Comparison of ENCODE assay signal across 22 mouse cellular contexts in the genomic region with DNA sequence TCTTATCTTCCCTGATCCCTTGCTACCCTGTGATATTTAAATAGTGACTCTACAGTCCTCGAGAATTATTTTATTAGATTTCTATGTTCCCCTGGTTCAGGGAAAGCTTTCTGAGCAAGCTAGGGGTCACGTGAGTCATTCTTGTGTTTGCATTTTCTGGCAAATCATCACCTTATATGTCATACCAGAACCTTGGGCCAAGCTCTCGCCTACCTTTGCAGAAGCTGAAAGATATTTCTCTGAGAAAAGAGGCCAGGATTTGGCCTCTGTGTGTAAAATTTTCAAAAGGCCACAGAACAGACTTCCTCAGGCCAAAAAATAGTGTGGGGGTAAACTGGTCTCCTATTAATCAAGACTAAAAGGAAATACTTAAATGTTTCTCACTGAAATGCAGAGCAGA. TPM values are rescaled to one million over a fixed set of nuclear protein-coding genes. Genes with fewer than 3 reads are reported as not detected.
A peak's percentile ranks its signal among the peaks of the same experiment; 100 is the strongest.
DNase-seq lines count a peak whose midpoint lies in the region; ATAC-seq and TF ChIP-seq lines count a peak whose summit lies in the region.
"Had no signal": no experiment of that assay in that cellular context is flagged by ENCODE, and none has a peak within 500 bp of the region (broad histone marks: within the 10 kb centered on the region; RNA-seq: fewer than 3 reads in every experiment).

No protein-coding gene starts in this region.

- no peak for TF ChIP-seq CTCF in heart, postnatal 0 days (IDR thresholded peaks at IDR 0.05; ENCODE audit: low read depth)
- TF ChIP-seq CTCF in liver, postnatal 0 days (IDR thresholded peaks at IDR 0.05; ENCODE audit: low read depth): no peak
- TF ChIP-seq CTCF in embryonic fibroblast, embryonic 13.5 days (IDR thresholded peaks at IDR 0.05; ENCODE audit: borderline replicate concordance, insufficient read depth, low read length): no peak

- no peaks in the 10 kb centered on the region for H3K9me3 ChIP-seq in heart, postnatal 0 days (replicated peaks; ENCODE audit: control insufficient read depth, low read length)
- no peaks in the 10 kb centered on the region for H3K9me3 ChIP-seq in heart, embryonic 12.5 days (replicated peaks)
- no peaks in the 10 kb centered on the region for H3K9me3 ChIP-seq in kidney, embryonic 16.5 days (ENCODE audit: low read length)
- H3K9me3 ChIP-seq in liver, postnatal 0 days (ENCODE audit: low read length): no peaks in the 10 kb centered on the region
- no peaks in the 10 kb centered on the region for H3K9me3 ChIP-seq in liver, embryonic 12.5 days (replicated peaks)
- H3K9me3 ChIP-seq: embryonic facial prominence, embryonic 12.5 days; forebrain, embryonic 13.5 days; hindbrain, embryonic 15.5 days had no signal

- H3K4me3 ChIP-seq in heart, postnatal 0 days (ENCODE audit: low read depth, low read length): no peak overlapping the region
- H3K4me3 ChIP-seq in heart, embryonic 12.5 days: no peak overlapping the region
- H3K4me3 ChIP-seq in kidney, embryonic 16.5 days (ENCODE audit: low read length): no peak overlapping the region
- H3K4me3 ChIP-seq in liver, postnatal 0 days (ENCODE audit: low read depth, low read length): no peak overlapping the region
- H3K4me3 ChIP-seq in liver, embryonic 12.5 days: no peak overlapping the region
- no peak overlapping the region for H3K4me3 ChIP-seq in embryonic fibroblast, embryonic 13.5 days (ENCODE audit: insufficient read depth, low read length)
- H3K4me3 ChIP-seq: embryonic facial prominence, embryonic 12.5 days; forebrain, embryonic 13.5 days; hindbrain, embryonic 15.5 days had no signal

- peak overlapping the region; percentile 36 for H3K27ac ChIP-seq in heart, postnatal 0 days (ENCODE audit: low read depth)
- no peak overlapping the region for H3K27ac ChIP-seq in heart, embryonic 12.5 days (ENCODE audit: poor library complexity, severe bottlenecking)
- peak overlapping the region; percentile 39; the same call in 1 of the 2 replicates for H3K27ac ChIP-seq in kidney, embryonic 16.5 days (ENCODE audit: low read length)
- H3K27ac ChIP-seq in liver, postnatal 0 days (ENCODE audit: low read depth): peak overlapping the region; percentile 26; the same call in 1 of the 2 replicates
- no peak overlapping the region for H3K27ac ChIP-seq in liver, embryonic 12.5 days
- H3K27ac ChIP-seq in embryonic fibroblast, embryonic 13.5 days (ENCODE audit: insufficient read depth, low read length): peak overlapping the region; percentile 59
- H3K27ac ChIP-seq: embryonic facial prominence, embryonic 12.5 days; forebrain, embryonic 13.5 days; hindbrain, embryonic 15.5 days had no signal

- H3K27me3 ChIP-seq in heart, postnatal 0 days (ENCODE audit: control insufficient read depth, insufficient read depth, low read length): no peaks in the 10 kb centered on the region
- no peaks in the 10 kb centered on the region for H3K27me3 ChIP-seq in heart, embryonic 12.5 days (replicated peaks)
- no peaks in the 10 kb centered on the region for H3K27me3 ChIP-seq in kidney, embryonic 16.5 days (ENCODE audit: insufficient read depth, low read length)
- no peaks in the 10 kb centered on the region for H3K27me3 ChIP-seq in liver, postnatal 0 days (ENCODE audit: insufficient read depth, low read length)
- no peaks in the 10 kb centered on the region for H3K27me3 ChIP-seq in liver, embryonic 12.5 days (replicated peaks)
- H3K27me3 ChIP-seq: embryonic facial prominence, embryonic 12.5 days; forebrain, embryonic 13.5 days; hindbrain, embryonic 15.5 days had no signal

- H3K4me1 ChIP-seq in heart, postnatal 0 days (ENCODE audit: control insufficient read depth, insufficient read depth): no peaks in the 10 kb centered on the region
- no peaks in the 10 kb centered on the region for H3K4me1 ChIP-seq in heart, embryonic 12.5 days (replicated peaks)
- 0 out of 2 replicates have a peak, but pooled peaks cover 3% of the 10 kb centered on the region for H3K4me1 ChIP-seq in kidney, embryonic 16.5 days (ENCODE audit: insufficient read depth, low read length)
- H3K4me1 ChIP-seq in liver, postnatal 0 days (ENCODE audit: insufficient read depth): no peaks in the 10 kb centered on the region
- no peaks in the 10 kb centered on the region for H3K4me1 ChIP-seq in liver, embryonic 12.5 days
- peaks cover 2% of the 10 kb centered on the region; the same call in 1 of the 2 replicates for H3K4me1 ChIP-seq in embryonic fibroblast, embryonic 13.5 days (ENCODE audit: control insufficient read depth, insufficient read depth, low read length)
- H3K4me1 ChIP-seq: embryonic facial prominence, embryonic 12.5 days; forebrain, embryonic 13.5 days; hindbrain, embryonic 15.5 days had no signal

- peaks cover 8% of the 10 kb centered on the region; the same call in 1 of the 2 replicates for H3K36me3 ChIP-seq in heart, postnatal 0 days (replicated peaks; ENCODE audit: control insufficient read depth, insufficient read depth, low read length)
- H3K36me3 ChIP-seq in heart, embryonic 12.5 days: no peaks in the 10 kb centered on the region
- 0 out of 2 replicates have a peak, but pooled peaks cover 6% of the 10 kb centered on the region for H3K36me3 ChIP-seq in kidney, embryonic 16.5 days (ENCODE audit: insufficient read depth, low read length)
- peaks cover 20% of the 10 kb centered on the region for H3K36me3 ChIP-seq in liver, postnatal 0 days (replicated peaks; ENCODE audit: insufficient read depth, low read length)
- peaks cover 19% of the 10 kb centered on the region; the same call in 1 of the 2 replicates for H3K36me3 ChIP-seq in liver, embryonic 12.5 days
- H3K36me3 ChIP-seq: embryonic facial prominence, embryonic 12.5 days; G1E had no signal

- WGBS in heart, postnatal 0 days: 41% methylated on average over 3 of the region's 3 CpGs
- WGBS in heart, embryonic 12.5 days: 57% methylated on average over 3 of the region's 3 CpGs
- 52% methylated on average over 3 of the region's 3 CpGs for whole genome bisulfite sequencing in kidney, embryonic 16.5 days
- WGBS in liver, postnatal 0 days (ENCODE audit: insufficient replicate concordance): 59% methylated on average over 3 of the region's 3 CpGs
- WGBS in liver, embryonic 12.5 days (ENCODE audit: insufficient replicate concordance): 61% methylated on average over 3 of the region's 3 CpGs

- H3K9ac ChIP-seq in heart, postnatal 0 days (replicated peaks; ENCODE audit: low read depth, low read length): no peak overlapping the region
- no peak overlapping the region for H3K9ac ChIP-seq in heart, embryonic 12.5 days
- H3K9ac ChIP-seq in kidney, embryonic 16.5 days (replicated peaks; ENCODE audit: low read length): no peak overlapping the region
- no peak overlapping the region for H3K9ac ChIP-seq in liver, postnatal 0 days (replicated peaks)
- H3K9ac ChIP-seq in liver, embryonic 12.5 days: no peak overlapping the region
- H3K9ac ChIP-seq: embryonic facial prominence, embryonic 12.5 days; forebrain, embryonic 13.5 days; forebrain, postnatal 0 days; hindbrain, embryonic 15.5 days had no signal

- no peak for ATAC-seq in heart, postnatal 0 days (ENCODE audit: insufficient read depth, low read depth)
- ATAC-seq in heart, embryonic 12.5 days (ENCODE audit: insufficient number of reproducible peaks, low FRiP score): no peak
- peak; percentile 54; the same call in 1 of the 2 replicates for ATAC-seq in kidney, embryonic 16.5 days (ENCODE audit: low FRiP score, low TSS enrichment)
- ATAC-seq in liver, postnatal 0 days: no peak
- no peak for ATAC-seq in liver, embryonic 12.5 days
- ATAC-seq: CD4-positive, CD25-positive, alpha-beta regulatory T cell, adult 4 months; forebrain, embryonic 13.5 days; forebrain, postnatal 0 days had no signal

- no peak for TF ChIP-seq POLR2A in embryonic fibroblast, embryonic 13.5 days (IDR thresholded peaks at IDR 0.05; ENCODE audit: low read depth, low read length)

- H3K4me2 ChIP-seq in heart, postnatal 0 days (ENCODE audit: low read depth, low read length): no peak overlapping the region
- no peak overlapping the region for H3K4me2 ChIP-seq in heart, embryonic 12.5 days
- H3K4me2 ChIP-seq in kidney, embryonic 16.5 days (replicated peaks; ENCODE audit: low read depth, low read length): no peak overlapping the region
- no peak overlapping the region for H3K4me2 ChIP-seq in liver, postnatal 0 days (ENCODE audit: low read depth, low read length)
- H3K4me2 ChIP-seq in liver, embryonic 12.5 days: no peak overlapping the region
- H3K4me2 ChIP-seq: embryonic facial prominence, embryonic 12.5 days; forebrain, embryonic 13.5 days; hindbrain, embryonic 15.5 days had no signal

- no peak for DNase-seq in heart, postnatal 0 days (ENCODE audit: low spot score)
- no peak for DNase-seq in kidney, adult 11 months
- DNase-seq in liver, postnatal 0 days: no peak
- no peak for DNase-seq in lung, postnatal 4 days
- DNase-seq: adrenal gland, postnatal 10 days; B cell, adult 2 months; cerebellum, adult 11 months; cerebellum, adult 8-10 months; cerebellum, postnatal 14 days; embryo, embryonic 11 days; forebrain, postnatal 0 days; gastrocnemius, postnatal 14 days; heart, postnatal 36 days had no signal

- no peak for TF ChIP-seq EP300 in heart, postnatal 0 days (IDR thresholded peaks at IDR 0.05; ENCODE audit: low read depth)
- peak; percentile 21; the same call in 1 of the 2 replicates for TF ChIP-seq EP300 in liver, postnatal 0 days (IDR thresholded peaks at IDR 0.05; ENCODE audit: low read depth)

RNA-seq across cellular contexts. Expression of a gene that starts 19.2 kb away (rescaled TPM):
- 6.6 and 7.1 TPM in 2 replicates for total RNA-seq in heart, postnatal 0 days (2014; rRNA removed; ENCODE audit: low replicate concordance)
- 1.2 and 1.8 TPM in 2 replicates for polyA plus RNA-seq in heart, postnatal 0 days (2015; fragmentation: Nextera tagmentation; extraction: Ambion mirVana)
- polyA plus RNA-seq in heart, embryonic 12.5 days (2016; fragmentation: Nextera tagmentation; extraction: Ambion mirVana): 2.2 and 2.6 TPM in 2 replicates
- 7.5 and 7.8 TPM in 2 replicates for polyA plus RNA-seq in kidney, embryonic 16.5 days (2015; fragmentation: Nextera tagmentation; extraction: Ambion mirVana)
- polyA plus RNA-seq in liver, postnatal 0 days (2015; fragmentation: Nextera tagmentation; extraction: Ambion mirVana): 3.6 and 6.2 TPM in 2 replicates
- polyA plus RNA-seq in liver, embryonic 12.5 days (2016; fragmentation: Nextera tagmentation; extraction: Ambion mirVana): 3.1 and 3.6 TPM in 2 replicates
- polyA plus RNA-seq in embryonic fibroblast, embryonic 13.5 days (2011; ENCODE audit: insufficient read length, low read depth, missing spikeins): 27.6 and 35.7 TPM in 2 replicates
- polyA plus RNA-seq: G1E had no signal

Comparison
In these comparisons a context has a peak if more than half of its experiments do, and no peak if none do; other contexts are left out.
1. H3K27ac ChIP-seq: peak in heart, postnatal 0 days (single experiment), kidney, embryonic 16.5 days (single experiment), liver, postnatal 0 days (single experiment) and embryonic fibroblast, embryonic 13.5 days (single experiment); none in heart, embryonic 12.5 days (single experiment) and liver, embryonic 12.5 days (single experiment).